Mouse (Mus musculus): ENCODE measurements around the gene Tex13b. TPM values are rescaled to one million over a fixed set of nuclear protein-coding genes. Genes with fewer than 3 reads are reported as not detected.
"Not testable (repeated sequence)": the region's sequence is repeated elsewhere in the genome, so short reads cannot be mapped to it uniquely, and the experiment has no call there.

The Tex13b gene
- not detected for total RNA-seq (2021)

DNA sequence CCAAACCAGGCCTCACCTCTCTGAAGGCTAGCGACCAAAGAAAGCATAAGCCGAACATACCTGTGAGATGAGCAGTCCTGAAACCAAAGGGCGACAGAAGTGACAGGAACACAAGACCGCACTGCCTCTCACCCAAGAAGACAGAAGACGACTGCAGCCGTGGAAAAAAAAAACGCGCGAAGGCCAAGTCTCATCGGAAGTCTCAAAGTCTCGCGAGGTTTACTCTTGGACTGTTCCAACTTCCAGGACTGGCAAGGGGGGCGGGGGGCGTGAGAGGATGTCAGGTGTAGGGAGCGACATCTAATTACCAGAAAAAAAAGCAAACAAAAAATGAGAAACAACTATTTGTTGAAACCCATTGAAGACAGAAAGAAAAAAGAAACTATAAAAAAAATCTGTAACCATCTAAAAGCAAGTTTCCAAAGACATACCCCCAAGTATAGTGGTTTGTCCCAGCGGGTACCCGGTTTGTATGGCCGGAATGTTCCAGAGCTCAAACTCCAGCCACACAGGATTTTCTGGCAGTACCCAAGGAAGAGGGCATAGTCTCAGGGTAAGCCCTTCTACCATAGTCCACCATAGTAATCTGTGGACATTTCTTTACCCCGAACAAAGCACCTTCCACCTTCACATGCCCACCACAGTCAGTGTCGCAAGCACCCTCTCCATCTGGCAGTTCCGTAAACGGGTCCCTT, at the start of gene Tex13b:
Gene Tex13b (minus strand): TSS at position 122 of the 695 bp plus-strand sequence.
- no peak for DNase-seq
- intact Hi-C loops (cut with DNase I) = no loop called here

- DNase-seq = no peak
- intact Hi-C loops (cut with DNase I) = no loop called here
These were observed 49.5 kb upstream of the Tex13b start for GRCm38 (mm10) chrX:140862760-140863159.

DNA sequence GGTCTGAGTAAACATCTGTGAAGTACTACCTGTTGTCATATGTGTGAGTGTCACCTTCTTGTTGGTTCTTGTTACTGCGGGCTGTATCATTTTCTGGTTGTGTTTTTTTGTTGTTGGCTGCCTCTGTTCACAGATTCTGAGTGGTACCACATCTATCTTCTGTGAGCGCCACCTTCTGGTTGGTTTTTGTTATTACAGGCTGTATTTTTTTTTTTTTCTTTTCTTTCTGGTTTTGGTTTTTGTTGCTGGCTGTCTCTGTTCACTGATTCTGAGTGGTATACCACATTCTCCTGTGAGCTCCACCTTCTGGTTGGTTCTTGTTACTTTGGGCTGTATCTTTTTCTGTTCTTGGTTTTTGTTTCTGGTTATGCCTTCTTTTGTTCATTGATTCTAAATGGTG, 44.2 kb upstream of the Tex13b start:
- intact Hi-C loops (cut with DNase I) = no loop called here
- DNase-seq = no peak

DNA sequence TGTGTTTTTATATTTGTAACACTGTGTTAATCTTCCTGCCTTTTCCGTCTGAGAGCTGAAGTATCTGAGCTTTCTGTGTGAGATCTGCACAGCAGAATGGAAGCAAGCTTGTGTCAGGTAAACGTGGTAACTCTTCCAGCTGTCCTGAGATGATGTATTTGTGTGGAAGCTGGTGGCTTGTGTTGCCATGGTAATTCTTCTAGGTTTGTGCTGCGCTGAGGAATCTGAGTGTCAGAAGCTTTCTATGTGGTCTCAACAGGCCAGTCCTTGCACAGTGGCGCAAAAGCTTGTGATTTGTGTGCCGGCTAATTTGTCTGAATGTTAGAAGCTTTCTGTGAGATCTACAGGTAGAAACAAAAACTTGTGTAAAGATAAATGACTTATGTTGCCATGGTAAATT, 43.8 kb upstream of the Tex13b start:
- DNase-seq; intact Hi-C loops (cut with DNase I): not testable (repeated sequence)

GRCm38 (mm10) chrX:140854561-140854960, 41.3 kb upstream of the Tex13b start:
- DNase-seq = peak; percentile 12
- intact Hi-C loops (cut with DNase I) = no loop called here

- intact Hi-C loops (cut with DNase I); DNase-seq: not testable (repeated sequence)
These were observed 32.2 kb upstream of the Tex13b start for GRCm38 (mm10) chrX:140845401-140845800.

GRCm38 (mm10) chrX:140839887-140840286, 26.7 kb upstream of the Tex13b start:
- no peak for DNase-seq

DNA sequence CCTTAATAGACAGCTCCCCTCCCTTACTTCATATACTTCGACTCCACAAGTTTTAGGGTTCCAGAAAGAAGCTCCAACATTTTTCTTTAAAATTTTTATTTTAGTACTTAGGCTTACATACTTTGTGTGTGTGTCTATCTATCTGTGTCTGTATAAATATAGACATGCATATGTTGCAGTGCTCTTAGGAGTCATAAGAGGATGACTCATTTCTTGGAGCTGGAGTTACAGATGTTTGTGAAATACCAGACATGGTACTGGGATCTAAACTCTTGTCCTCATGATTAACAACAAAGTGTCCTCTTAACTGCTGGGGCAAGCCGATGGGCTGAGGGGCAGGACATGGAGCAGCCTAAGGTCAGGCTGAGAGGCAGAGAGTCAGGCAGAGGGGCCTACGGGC, 24.8 kb upstream of the Tex13b start:
- no peak for DNase-seq
- intact Hi-C loops (cut with DNase I) = no loop called here

More at GRCm38 (mm10) chrX:140839887-140840286, 26.7 kb upstream of the Tex13b start:
- intact Hi-C loops (cut with DNase I) = no loop called here

DNA sequence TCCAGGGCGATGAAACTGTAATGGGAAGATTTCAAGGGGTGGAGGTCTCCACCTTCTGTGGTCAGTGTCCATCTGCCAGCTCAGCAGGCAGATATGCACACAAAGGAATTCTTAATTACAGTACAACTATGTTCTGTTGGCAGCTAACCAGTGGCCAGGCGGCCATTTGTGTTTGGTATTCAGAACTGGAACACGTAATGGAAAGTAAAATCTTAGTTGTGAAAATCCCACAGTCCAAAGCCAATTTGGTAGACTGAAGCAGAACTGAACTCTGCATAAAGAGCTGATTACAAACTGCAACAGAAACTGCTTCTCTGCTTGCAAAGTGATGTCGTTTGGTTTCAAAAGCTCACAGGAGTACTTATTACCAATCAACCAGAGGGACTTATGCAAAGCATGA, 18.5 kb upstream of the Tex13b start:
- DNase-seq = peak; percentile 3
- intact Hi-C loops (cut with DNase I) = no loop called here

DNA sequence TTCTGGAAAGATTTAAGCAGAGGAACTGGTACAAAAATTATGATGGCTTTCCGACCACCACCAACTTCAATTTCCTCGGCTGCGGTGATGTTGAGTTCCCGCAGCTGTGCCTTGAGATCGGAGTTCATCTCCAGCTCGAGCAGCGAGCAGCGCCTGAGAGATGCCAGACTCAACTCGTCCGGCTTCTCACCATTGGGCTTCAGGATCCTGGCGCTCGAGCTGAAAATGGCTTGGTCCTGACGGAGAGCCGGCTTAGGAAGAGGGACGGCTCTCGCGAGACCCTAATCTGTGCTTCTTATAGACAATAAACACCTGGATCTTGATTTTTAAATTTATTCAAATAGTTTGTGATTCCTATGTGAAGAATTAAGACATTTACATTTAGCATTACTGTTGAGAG, 9.1 kb upstream of the Tex13b start:
- DNase-seq = no peak
- intact Hi-C loops (cut with DNase I) = no loop called here

DNA sequence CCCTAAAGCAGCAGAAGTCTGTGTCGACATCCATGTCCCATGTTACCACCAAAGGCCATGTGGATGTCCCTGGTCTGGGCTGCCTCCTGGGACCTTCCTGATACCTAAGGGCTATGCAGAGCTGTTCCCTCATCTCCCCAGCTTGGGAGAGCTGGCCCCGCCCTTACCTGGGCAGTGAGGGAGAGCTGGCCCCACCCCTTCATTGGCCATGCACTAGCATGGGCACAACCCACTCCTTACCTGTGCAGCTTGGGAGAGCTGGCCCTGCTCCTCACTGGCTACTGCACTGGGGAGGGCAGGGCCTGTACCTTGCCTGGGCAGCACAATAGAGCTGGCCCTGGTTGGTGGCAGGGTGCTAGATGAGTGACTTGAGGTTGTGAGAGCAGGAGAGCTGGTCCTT, 7.9 kb downstream of the Tex13b start:
- intact Hi-C loops (cut with DNase I) = no loop called here
- DNase-seq = no peak

- no peak for DNase-seq
- intact Hi-C loops (cut with DNase I) = no loop called here
These were observed 43.4 kb downstream of the Tex13b start for GRCm38 (mm10) chrX:140769794-140770193.

Other genes with a start within 250 kb of the Tex13b start
- gene Tsc22d3, start 212.8 kb downstream of the Tex13b start, total RNA-seq (2021) = 10 to 100 TPM; 49.2 to 53.1 TPM
- 10 to 100 TPM; 27.5 to 28.7 TPM for gene Mid2, start 148.8 kb downstream of the Tex13b start, total RNA-seq (2021)
- not detected for gene Vsig1, start 94.2 kb upstream of the Tex13b start, total RNA-seq (2021)
- gene Psmd10, start 143.3 kb upstream of the Tex13b start, total RNA-seq (2021) = 10 to 100 TPM; 14.5 to 19.7 TPM
- gene Atg4a, start 143.5 kb upstream of the Tex13b start, total RNA-seq (2021) = 10 to 100 TPM; 18.4 to 20.5 TPM